Mouse (Mus musculus) liver, adult 2 months (tissue): ENCODE measurements around the gene Nos1ap.
A peak's percentile ranks its signal among the peaks of the same experiment; 100 is the strongest.

Experiments
- CTCF ChIP-seq: fragments of 200-500 bp; IDR thresholded peaks from 2 replicates; pipeline ENCODE4 v1.5.1; 2011; ENCODE audit warnings: low read depth, low read length, control low read depth
- POLR2A ChIP-seq: fragments of 200-500 bp; IDR thresholded peaks from 2 replicates; pipeline ENCODE4 v1.6.1; 2011; ENCODE audit warnings: low read length, control low read depth; ENCODE audit not compliant: insufficient read depth; ENCODE audit errors: extremely low read depth

DNA sequence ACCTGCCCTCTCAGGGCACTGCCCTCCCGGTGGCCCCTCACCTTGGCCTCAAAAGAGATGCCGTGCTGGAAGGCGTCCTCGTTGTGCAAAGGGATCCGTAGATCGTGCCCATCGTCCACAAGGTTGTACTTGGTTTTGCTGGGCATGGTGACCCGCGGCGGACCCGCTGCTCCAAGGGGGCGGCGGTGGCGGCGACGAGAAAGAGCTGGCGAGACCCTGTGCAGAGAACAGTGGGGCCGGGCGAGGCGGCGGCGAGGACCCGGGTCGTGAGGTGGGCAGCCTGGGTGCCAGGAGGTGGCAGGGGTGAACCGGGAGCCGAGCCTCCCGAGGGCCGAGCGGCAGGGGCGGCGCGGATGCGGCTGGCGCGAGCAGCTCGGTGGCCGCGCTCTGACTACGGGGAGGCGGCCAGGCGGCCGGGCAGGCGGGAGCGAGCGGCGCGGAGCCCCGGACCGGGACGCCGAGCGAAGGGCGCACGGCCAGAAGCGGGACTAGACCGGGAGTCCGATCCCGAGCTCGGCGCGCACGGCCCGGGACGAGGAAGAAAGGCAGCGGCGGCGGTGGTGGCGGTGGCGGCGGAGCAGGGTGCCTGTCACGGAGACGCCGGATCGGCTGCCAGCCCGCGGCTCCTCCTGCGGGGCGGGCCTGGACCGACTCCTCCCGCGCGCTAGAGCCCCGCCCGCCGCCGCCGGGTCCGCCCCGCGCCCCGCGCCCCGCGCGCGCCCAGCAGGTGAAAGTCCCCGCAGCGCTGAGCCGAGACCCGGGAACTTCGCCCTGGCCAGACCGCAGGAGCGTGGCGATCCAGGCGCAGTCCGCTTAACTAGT lies at the start of gene Nos1ap:
- peak; percentile 5; the same call in 1 of the 2 replicates for TF ChIP-seq CTCF
- TF ChIP-seq POLR2A = peak; percentile 63
